Mouse (Mus musculus) testis, adult 2 months (tissue): ENCODE data around the gene Rasgrp3.

Experiments
- CTCF ChIP-seq: fragments of 200-500 bp; IDR thresholded peaks from 2 replicates; pipeline ENCODE4 v1.5.1; 2012; ENCODE audit warnings: low read depth, mild to moderate bottlenecking, inconsistent platforms, low read length, moderate library complexity; ENCODE audit not compliant: control insufficient read depth, insufficient read depth, insufficient replicate concordance
- POLR2A ChIP-seq: fragments of 200-500 bp; IDR thresholded peaks from 2 replicates; pipeline ENCODE4 v1.6.1; 2012; ENCODE audit warnings: low read depth, mild to moderate bottlenecking, inconsistent platforms, low read length, moderate library complexity; ENCODE audit not compliant: control insufficient read depth

- TF ChIP-seq CTCF, result no peak
- TF ChIP-seq POLR2A, result no peak
Observed at GRCm38 (mm10) chr17:75509257-75509656, 73.6 kb downstream of the Rasgrp3 start.
